7 mouse cellular contexts compared by ENCODE assay signal in the genomic region with DNA sequence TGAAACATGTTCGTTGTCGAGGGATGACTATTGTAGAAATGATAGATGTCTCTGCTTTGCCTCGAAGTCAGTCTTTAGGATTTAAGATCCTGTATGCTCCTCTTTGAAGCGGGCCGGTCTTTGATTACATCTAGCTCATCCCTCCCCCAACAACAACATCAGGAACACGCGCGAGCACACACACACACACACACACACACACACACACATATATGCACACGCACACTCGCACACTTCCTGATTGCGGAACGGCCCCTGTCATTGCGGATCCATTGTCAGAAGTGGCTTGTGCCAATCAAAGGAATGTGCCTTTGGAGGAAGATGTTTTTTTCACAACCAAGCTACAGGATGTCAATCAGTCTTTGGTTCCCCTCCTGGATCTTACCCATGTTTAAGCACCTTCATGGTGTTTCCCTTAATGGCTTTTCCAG. TPM values are rescaled to one million over a fixed set of nuclear protein-coding genes. Genes with fewer than 3 reads are reported as not detected.
DNase-seq lines count a peak whose midpoint lies in the region; ATAC-seq lines count a peak whose summit lies in the region.

No protein-coding gene starts in this region.

- H3K4me2 ChIP-seq in intestine, embryonic 16.5 days (ENCODE audit: low read depth, low read length), result peak overlapping the region; percentile 94

- no peaks in the 10 kb centered on the region for H3K27me3 ChIP-seq in intestine, embryonic 16.5 days (replicated peaks; ENCODE audit: control insufficient read depth, insufficient read depth, low read length)

- H3K4me3 ChIP-seq in intestine, embryonic 16.5 days (ENCODE audit: low read length), result peak overlapping the region; percentile 96

- WGBS in intestine, embryonic 16.5 days, result 0% methylated on average over 13 of the region's 13 CpGs

- H3K9me3 ChIP-seq in intestine, embryonic 16.5 days (ENCODE audit: control insufficient read depth, low read length), result no peaks in the 10 kb centered on the region

- DNase-seq in 3134 (ENCODE audit: extremely low read depth, insufficient read length, low spot score), result peak; percentile 28
- DNase-seq in 416B (ENCODE audit: low read depth), result peak; percentile 78
- peak; percentile 42 to 51 for DNase-seq in lung, postnatal 4 days
- peak; percentile 11 to 46 for DNase-seq in thymus, adult 18-20 months
- DNase-seq in adrenal gland, adult 18-20 months (ENCODE audit: low spot score in 2 of 2), result no peak

- ATAC-seq in erythroblast, adult 5-6 weeks (replicated peaks; ENCODE audit: low FRiP score, poor library complexity, severe bottlenecking), result peak; percentile 34
- no peak for ATAC-seq in intestine, embryonic 16.5 days

- H3K27ac ChIP-seq in intestine, embryonic 16.5 days (ENCODE audit: low read length), result peak overlapping the region; percentile 98

- H3K36me3 ChIP-seq in intestine, embryonic 16.5 days (ENCODE audit: control insufficient read depth, insufficient read depth, low read length), result no peaks in the 10 kb centered on the region

- peak overlapping the region; percentile 96 for H3K9ac ChIP-seq in intestine, embryonic 16.5 days (ENCODE audit: low read depth, low read length)

- peaks cover 27% of the 10 kb centered on the region for H3K4me1 ChIP-seq in intestine, embryonic 16.5 days (ENCODE audit: control insufficient read depth, insufficient read depth, low read length)

RNA-seq across cellular contexts. Expression of a gene that starts 1.4 kb away (rescaled TPM):
- total RNA-seq in erythroblast, adult 5-6 weeks (2015; ENCODE audit: low replicate concordance), result 15.7 and 16.7 TPM in 2 replicates
- 8.8 and 9.6 TPM in 2 replicates for total RNA-seq in erythroblast, adult 5-6 weeks (2017; ENCODE audit: low replicate concordance)
- polyA plus RNA-seq in intestine, embryonic 16.5 days (2015; fragmentation: Nextera tagmentation; extraction: Ambion mirVana), result 14.7 and 16.8 TPM in 2 replicates
- 10 to 100 TPM; 31.8 to 40.5 TPM for total RNA-seq in adrenal gland, adult 18-20 months (2021)

RNA-seq across cellular contexts. Expression of a gene that starts 9.6 kb away (rescaled TPM):
- 0.63 and 2.1 TPM in 2 replicates for total RNA-seq in erythroblast, adult 5-6 weeks (2015; ENCODE audit: low replicate concordance)
- total RNA-seq in erythroblast, adult 5-6 weeks (2017; ENCODE audit: low replicate concordance), result 0.43 TPM in 1 of 2 replicates, not detected in the other
- polyA plus RNA-seq in intestine, embryonic 16.5 days (2015; fragmentation: Nextera tagmentation; extraction: Ambion mirVana), result 0.78 and 0.92 TPM in 2 replicates
- under 1 TPM; 0.46 to 0.51 TPM for total RNA-seq in adrenal gland, adult 18-20 months (2021)

RNA-seq across cellular contexts. Expression of a gene that starts 47.1 kb away (rescaled TPM):
- 21.9 and 30.6 TPM in 2 replicates for total RNA-seq in erythroblast, adult 5-6 weeks (2015; ENCODE audit: low replicate concordance)
- total RNA-seq in erythroblast, adult 5-6 weeks (2017; ENCODE audit: low replicate concordance), result 14.2 and 20.3 TPM in 2 replicates
- 309 and 324 TPM in 2 replicates for polyA plus RNA-seq in intestine, embryonic 16.5 days (2015; fragmentation: Nextera tagmentation; extraction: Ambion mirVana)
- 100 to 1,000 TPM; 319 to 350 TPM for total RNA-seq in adrenal gland, adult 18-20 months (2021)

Comparison
In these comparisons a context has a peak if more than half of its experiments do, and no peak if none do; other contexts are left out.
1. DNase-seq: peak in 3134 (single experiment), 416B (single experiment), lung, postnatal 4 days (2 of 2) and thymus, adult 18-20 months (2 of 2); none in adrenal gland, adult 18-20 months (0 of 2).
2. RNA of a gene that starts 47.1 kb away (total RNA-seq): 319 to 350 TPM in adrenal gland, adult 18-20 months; 14.2 to 30.6 TPM in erythroblast, adult 5-6 weeks; every median in the first group is over 10 times any median in the second.